Mouse (Mus musculus): ENCODE data around the gene Ctnna2. TPM values are rescaled to one million over a fixed set of nuclear protein-coding genes. Genes with fewer than 3 reads are reported as not detected.

Ctnna2 gene
- total RNA-seq, 2 experiments from 2014 or later: not detected

DNA sequence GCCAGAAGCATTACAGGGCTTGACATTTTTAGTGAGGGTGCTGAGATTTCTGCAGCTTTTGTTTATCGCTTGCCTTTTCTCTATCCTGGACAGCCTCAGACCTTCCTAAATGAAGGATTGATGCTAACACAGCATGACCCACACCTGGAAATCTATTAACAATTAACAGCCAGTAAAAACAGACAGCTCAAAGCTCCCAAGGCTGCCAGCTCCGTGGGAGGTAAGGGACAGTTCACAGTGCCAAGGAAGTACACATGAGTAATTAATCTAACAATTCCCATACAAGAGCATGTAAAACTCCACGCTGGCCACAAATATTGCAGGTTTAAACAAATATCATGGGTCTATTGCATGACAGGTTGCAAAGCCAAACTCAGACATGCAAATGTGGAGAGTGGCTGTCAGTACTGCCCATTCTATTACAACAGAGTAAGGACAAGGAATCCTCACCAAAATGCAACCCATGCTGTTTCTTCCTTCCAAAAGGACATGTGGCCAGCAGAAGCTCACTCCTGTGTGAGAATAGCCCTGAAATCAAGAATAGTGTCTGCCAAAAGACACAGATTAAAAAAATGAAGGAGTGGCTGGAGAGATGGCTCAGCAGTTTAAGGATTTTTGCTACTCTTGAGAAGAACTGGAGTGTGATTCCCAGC lies 765.6 kb downstream of the Ctnna2 start:
- no peak for ATAC-seq (replicated peaks; ENCODE audit: low FRiP score, poor library complexity, severe bottlenecking)

DNA sequence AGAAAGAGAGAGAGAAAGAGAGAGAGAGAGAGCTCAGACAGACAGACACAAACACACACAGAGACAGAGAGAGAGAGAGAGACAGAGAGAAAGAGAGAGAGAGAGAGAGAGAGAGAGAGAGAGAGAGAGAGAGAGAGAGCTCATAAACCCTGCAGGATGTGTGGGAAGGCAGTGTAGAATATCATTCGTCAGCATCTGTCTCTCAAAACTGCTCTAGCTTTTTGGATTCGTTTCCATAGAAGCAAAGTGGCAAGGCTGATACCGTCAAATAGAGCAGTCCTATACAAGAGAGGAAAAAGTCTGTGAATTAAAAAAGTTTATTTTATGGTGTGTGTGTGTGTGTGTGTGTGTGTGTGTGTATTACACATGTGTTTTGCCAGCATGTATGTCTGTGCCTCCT lies 769.6 kb downstream of the Ctnna2 start:
- no peak for ATAC-seq (replicated peaks; ENCODE audit: low FRiP score, poor library complexity, severe bottlenecking)

DNA sequence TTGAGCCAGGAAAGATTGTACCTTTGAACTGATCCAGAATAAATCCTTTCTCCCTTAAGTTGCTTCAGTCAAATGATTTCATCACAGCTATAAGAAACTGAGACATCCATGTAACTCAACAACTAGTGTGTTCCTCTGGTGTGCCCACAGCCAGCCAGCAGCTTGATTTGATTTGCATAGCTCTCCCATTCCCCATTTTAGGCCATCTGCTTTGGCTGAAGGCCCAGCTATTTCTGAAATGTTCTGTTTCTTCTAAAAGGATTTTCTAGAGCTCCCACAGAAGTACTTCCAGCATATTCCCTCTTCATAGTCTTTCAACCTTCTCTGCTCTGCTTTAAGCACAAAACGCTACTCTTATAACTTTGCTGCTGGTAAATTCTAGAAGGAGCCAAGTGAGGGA lies 770.3 kb downstream of the Ctnna2 start:
- no peak for ATAC-seq (replicated peaks; ENCODE audit: low FRiP score, poor library complexity, severe bottlenecking)

DNA sequence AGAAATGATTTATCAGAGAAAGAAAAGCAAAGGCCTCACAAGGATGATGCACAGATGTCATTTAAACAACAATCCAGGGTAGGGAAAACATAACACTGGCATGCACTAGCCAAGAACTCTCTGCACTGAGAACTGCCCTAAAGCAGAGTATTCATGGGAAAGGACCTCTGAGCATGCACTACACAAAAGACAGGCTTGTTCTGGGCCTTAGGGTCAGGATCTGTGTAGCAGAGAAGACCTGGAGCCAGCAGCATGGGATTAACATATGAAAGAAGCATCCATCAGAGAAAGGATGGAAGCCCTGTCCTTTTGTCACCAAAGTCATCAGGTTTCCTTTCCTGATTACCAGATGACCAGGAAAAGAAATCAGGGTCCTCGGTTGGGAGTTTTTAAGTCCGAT lies 780.1 kb downstream of the Ctnna2 start:
- no peak for ATAC-seq (replicated peaks; ENCODE audit: low FRiP score, poor library complexity, severe bottlenecking)

DNA sequence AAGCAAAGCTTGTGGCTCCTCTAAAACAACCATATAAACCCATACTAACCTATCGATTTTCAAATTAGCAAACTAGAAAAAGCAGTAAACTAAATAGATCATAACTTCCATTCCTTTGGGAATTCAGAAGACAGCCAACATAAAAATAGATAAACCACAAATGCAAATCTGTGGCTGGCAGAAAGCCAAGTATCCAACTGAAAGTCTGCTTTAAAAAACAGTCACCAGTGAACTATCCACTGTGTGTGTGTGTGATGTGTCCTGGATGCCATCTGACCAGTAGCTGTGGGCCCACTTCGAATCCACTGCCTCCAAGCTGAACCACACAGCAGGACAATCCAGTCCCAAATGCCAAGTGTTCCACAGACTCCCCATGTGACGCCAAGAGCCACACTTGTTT lies 782.8 kb downstream of the Ctnna2 start:
- ATAC-seq (replicated peaks; ENCODE audit: low FRiP score, poor library complexity, severe bottlenecking): no peak

DNA sequence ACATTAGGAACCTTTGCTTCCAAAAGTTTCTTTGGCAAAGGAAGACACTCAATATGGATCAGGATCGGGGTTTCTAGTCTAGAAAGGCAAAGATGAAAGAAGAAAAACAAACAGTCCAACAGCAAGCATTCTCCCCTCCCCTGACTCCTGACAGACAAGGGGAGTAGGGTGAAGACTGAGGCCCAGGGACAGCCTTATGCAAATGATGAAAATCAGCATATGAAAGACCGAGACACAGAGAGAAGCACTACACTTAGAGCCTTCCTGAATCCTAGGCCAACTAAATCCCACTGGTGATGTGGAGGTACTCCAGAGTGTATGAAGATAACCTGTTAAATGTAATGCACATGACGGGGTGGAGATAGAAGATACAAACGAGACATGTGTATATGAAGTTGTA lies 787.9 kb downstream of the Ctnna2 start:
- no peak for ATAC-seq (replicated peaks; ENCODE audit: low FRiP score, poor library complexity, severe bottlenecking)

DNA sequence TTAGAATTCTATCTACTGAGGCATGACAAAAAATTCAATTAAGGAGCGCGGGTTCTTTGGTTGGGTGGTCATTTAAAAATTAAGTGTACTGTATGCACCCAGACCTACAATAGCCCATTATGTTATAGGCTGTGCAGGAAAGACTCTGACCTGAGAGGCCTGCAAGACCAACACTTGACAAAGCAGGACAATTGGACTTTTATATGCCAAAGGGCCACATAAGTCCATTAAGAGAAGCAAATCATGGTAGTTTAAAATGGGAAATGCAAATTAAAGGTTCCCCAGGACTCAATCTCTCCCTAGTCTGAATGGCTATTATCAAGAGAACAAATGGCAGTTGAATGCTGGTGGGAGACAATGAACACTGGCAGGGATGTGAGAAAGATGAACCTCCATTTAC lies 790.9 kb downstream of the Ctnna2 start:
- ATAC-seq (replicated peaks; ENCODE audit: low FRiP score, poor library complexity, severe bottlenecking): no peak

DNA sequence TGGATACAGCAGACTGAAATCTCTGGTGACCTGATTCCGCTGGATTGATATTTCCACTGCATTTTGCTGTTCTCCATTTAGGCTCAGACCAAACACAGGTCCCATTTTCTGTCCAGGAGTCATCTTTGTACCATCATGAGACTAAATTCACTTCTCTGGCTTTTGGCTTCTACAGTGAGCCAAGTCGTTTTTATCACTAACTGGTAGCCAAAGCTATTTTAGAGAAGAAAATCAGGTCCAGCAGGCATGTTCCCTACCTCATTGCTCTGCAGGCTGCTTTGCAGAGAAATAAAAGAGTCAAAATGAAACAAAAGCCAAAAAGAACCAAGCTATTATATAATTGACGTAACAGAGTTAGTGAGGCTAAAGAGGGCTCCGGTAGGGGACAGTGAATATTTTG lies 793.7 kb downstream of the Ctnna2 start:
- no peak for ATAC-seq (replicated peaks; ENCODE audit: low FRiP score, poor library complexity, severe bottlenecking)

DNA sequence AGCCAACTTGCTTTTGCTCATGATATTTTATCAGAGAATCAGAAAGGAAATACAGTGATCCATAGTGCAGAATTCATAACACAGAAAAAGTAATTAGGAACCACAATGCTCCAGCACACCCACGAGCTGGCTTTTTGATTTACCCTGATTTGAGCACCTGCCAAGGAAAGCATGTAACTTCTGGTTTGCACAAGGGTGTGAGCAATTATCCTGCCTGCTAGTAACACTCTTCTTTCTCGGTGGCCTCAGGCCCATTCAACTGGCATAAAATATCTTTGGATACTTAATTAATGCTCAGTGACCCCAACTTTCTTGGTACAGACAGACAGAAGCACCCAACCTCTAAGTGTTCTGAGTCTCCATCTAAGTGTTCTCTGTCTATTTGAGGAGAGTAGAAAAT lies 794.6 kb downstream of the Ctnna2 start:
- no peak for ATAC-seq (replicated peaks; ENCODE audit: low FRiP score, poor library complexity, severe bottlenecking)

DNA sequence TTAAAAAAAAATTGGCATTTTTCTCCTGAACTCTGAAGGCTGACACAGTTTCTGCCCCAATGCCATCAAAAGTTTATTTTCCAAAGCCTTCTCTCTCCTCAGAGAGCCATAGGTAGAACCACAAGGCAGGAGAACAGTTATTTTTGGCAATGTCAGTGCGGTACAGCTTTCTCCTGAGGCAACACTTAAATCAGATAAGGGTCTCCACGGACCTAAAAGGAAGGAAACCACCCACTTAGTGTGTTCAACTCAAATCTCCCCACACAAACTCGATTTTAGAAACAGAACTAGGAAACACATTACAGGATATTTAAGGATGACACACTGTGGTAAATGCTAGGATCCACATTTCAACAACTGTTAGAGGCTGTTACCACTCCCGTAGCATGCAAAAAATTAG lies 803.7 kb downstream of the Ctnna2 start:
- no peak for ATAC-seq (replicated peaks; ENCODE audit: low FRiP score, poor library complexity, severe bottlenecking)

DNA sequence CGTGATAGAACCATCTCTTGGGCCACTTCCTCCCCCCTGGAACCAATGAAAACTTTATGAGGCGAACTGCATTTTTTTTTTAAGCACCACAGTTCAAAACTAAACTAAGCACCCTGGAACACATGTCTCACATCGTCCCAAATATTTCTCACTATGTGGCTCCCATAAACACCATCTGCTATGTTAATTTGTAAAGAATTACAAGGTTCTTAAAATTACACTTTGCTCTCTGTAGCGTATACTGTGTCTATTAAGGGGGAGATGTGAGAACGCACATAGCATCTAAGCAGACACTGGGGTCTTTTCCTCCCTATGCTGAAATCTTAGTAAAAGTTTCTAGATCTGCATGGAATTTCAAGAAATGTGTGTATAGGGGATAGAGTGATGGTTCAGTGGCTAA lies 822.5 kb downstream of the Ctnna2 start:
- ATAC-seq (replicated peaks; ENCODE audit: low FRiP score, poor library complexity, severe bottlenecking): no peak

DNA sequence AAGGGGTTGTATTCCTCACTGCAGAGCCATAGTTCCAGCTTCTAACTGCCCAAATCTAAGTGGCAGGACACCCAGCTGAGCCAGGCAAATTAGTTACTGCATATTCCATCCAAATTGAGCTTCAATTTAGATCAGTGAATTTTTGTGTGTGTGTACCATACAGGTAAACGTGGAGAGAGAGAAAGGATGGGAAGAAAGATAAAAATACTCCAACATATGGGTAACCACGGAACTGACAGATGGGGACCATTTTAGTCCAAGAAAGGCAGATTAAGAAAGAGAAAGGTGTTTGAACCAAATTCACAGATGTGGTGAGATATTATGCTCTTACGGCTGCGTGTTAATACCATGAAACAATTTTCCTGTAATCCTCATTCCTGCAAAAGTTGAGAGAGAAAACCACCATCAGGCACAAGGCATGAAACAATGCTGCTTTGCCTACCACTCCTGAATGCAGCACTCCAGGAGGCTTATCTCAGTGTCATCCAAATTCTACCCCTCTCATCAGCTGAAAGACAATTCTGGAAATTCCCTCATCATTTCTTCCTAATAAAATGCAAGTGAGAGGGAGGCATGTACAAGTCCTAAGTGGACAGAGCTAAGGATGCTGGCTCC lies 840.1 kb downstream of the Ctnna2 start:
- no peak for ATAC-seq (replicated peaks; ENCODE audit: low FRiP score, poor library complexity, severe bottlenecking)

DNA sequence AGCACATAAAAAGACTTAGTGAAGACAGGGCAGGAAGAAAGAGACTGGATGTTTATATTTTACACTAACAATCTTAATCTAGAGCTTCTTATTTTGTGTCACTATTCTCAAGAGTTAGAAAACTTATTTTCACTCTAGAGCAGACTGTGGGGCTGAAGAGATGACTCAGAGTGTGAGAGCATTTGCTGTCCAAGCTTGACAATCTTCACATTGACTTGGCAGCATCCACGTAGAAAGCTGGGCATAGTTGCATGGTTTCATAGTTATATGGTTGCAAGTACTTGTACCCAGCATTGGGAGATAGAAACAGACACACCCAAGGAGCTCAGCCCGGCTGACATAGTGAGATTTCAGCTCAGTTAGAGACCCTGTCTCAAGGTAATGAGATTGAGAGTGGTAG lies 858.6 kb downstream of the Ctnna2 start:
- no peak for ATAC-seq (replicated peaks; ENCODE audit: low FRiP score, poor library complexity, severe bottlenecking)

DNA sequence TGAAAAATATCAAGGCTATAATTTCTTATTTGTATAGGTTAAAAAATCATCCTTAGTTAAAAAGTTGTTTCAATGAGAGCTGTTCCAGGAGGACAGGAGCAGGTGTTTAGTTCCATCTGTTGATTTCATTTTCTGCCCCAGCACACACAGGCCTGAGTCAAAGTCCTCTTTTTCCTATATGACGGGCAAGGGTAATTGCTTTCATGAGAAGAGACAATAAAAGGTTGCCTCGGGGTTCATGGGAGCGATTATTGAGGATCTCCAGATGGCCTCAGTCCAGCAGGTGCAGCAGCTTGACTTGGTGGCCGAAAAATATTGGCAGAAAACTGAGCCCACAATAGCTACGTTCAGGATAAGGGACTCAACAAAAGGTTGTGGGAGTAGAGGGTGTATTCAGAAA lies 859.0 kb downstream of the Ctnna2 start:
- no peak for ATAC-seq (replicated peaks; ENCODE audit: low FRiP score, poor library complexity, severe bottlenecking)

DNA sequence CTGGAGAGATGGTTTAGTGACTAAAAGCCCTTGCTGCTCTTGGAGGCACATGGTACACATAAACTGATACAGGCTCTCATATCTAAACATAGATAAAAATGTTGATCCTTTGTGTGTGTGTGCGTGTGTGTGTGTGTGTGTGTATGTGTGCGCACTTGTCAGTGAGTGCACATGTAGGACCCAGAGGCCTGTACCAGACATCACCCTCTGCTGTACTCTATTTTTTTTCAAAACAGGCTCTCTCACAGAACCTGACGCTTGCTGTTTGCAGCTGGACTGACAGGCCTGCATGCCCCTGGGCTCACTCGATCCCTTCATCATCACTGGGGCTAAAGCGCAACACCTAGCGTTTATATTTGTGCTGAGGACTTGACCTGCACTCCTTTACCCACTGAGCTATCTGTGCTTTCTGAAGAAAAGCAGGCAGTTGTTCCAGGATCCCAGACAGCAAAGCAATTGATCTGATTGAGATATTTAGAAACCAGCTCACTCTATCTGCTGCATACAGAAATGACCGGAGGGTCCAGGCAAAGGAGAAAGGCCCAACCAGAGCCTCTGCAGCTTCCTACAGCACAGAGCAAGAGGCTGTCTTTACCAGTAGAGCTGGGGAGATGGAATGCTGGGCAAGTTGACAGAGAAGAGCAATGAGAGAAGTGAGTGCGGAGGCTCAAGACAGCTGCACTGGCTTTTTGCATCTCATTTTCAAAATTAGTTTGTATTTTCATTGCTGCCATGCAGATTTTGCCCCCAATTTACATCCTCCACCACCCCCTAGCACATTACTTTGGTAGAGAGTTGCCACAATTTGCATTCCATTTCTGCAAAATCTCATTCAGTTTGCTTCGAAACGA lies 870.2 kb downstream of the Ctnna2 start:
- ATAC-seq (replicated peaks; ENCODE audit: low FRiP score, poor library complexity, severe bottlenecking): no peak

DNA sequence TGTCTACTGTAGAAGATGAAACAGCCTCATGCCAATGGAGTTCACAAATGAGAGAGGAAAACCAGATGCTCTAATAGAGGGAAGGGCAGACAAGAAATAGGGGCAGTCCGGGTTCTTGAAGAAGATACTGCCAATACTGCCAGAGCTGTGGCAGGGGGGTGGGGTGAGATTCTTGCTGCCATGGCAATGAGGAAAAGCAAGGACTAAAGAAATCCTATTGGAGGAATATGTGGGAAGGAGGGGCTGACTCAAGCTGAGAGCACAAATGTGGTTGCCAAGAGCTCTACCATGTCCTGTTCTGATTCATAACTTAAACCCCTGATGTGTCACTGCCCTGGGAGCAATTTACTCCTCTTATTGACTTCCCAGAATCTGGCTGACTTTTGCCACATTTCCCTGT lies 878.5 kb downstream of the Ctnna2 start:
- no peak for ATAC-seq (replicated peaks; ENCODE audit: low FRiP score, poor library complexity, severe bottlenecking)

DNA sequence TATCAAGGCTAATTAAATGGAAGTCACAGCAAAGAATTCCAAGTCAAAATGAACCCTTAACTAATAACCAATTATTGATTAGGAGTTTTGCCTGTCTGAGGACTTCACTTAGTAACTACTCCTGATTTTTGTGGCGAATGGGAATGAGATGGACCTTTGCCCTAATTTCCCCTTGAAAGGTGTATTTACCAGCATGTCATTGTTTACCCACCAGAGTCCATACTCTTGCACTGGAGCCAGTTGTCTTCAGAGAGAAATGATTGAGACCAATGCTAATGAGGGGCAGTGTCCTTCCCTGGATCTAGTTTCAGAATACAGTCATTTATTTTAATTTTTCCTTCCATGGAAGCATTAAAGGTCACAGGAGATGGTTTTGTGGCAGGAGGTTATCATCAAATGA lies 881.0 kb downstream of the Ctnna2 start:
- ATAC-seq (replicated peaks; ENCODE audit: low FRiP score, poor library complexity, severe bottlenecking): no peak

DNA sequence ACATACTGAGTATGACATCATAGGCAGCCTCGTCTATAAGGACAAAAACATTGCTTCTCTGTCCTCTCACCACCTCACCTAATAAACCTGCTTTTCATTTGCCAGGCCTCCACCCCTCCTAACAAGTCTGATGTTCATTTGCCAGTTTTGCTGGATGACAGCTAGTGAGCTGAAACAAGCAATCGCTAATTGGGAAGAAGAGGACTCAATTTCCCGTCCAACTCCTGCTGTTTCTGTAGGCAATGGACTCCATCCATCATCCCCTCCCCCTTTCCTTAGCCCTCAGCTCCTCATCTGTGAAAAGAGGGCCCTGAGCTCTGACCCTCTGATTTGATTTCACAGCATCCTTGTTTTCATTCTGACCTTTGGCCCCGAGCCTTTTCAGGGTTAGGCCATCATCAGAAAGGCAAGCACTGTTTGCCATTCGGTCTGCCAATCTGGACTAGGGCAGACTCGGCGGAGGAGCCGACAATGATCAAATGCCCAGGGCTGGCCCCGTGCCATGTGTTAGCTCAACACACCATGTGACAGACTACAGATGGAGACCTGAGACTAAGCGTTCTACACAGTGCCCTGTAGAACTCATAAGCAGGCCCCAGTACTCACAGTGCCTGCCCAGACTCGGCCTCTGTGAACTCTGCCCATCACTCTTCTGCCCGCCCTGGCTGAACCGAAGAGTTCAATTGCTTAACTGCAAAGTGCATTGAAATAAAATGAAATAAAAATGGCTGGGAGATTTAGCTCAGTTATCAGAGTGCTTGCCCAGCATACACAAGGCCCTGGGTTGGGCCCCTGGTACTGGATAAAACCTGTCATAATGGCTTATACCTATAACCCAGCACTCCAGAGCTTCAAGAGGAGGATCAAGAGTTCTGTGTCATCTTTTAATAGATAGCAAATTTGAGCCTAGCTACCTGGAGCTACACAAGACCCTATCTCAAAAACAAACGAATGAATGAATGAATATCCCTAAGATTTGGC lies 903.8 kb downstream of the Ctnna2 start:
- no peak for ATAC-seq (replicated peaks; ENCODE audit: low FRiP score, poor library complexity, severe bottlenecking)

DNA sequence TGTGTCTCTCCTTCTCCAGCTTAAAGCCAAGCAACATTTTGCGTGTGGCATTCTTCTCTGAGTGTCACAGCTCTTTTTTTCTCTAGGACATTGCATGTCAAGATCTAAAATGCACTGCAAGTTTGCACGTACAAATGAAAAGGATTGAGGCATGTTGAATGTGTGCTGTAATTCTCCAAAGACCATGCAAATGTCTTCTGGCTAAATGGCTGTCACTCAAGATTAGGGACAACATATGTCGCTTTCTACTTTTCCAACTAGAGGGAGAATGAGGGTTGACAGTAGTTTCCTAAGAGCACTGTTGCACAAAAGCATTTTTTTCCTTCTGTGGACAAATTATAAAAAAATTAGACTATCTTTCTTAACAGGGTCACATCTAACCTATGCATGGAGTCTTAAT lies 909.9 kb downstream of the Ctnna2 start:
- no peak for ATAC-seq (replicated peaks; ENCODE audit: low FRiP score, poor library complexity, severe bottlenecking)

DNA sequence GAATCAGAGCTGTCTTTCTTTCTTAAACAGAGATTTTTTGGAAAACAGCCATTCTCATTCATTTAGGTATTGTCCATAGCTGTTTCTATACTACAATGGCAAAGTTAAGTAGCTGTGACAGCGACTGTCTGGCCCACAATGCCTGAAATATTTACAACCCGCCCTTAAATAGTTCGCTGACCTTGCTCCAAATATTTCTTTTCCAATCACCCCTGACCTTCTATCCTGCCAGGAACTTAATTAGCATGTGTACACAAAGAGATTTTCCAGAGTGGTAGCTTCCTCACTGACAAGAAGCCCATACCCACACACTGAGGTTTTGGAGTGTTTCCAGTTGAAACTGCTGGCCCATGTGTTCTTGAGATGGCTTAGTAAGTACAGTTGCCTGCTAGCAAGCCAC lies 928.8 kb downstream of the Ctnna2 start:
- no peak for ATAC-seq (replicated peaks; ENCODE audit: low FRiP score, poor library complexity, severe bottlenecking)
